Mouse (Mus musculus) urinary bladder, postnatal 14 days (tissue): ENCODE measurements around the gene Slc13a5.
A peak's percentile ranks its signal among the peaks of the same experiment; 100 is the strongest.

ENCODE experiments used
- DNase-seq: peaks from one replicate; pipeline ENCODE4 v3.0.0; 2021; ENCODE audit warnings: low spot score

The Slc13a5 gene

DNA sequence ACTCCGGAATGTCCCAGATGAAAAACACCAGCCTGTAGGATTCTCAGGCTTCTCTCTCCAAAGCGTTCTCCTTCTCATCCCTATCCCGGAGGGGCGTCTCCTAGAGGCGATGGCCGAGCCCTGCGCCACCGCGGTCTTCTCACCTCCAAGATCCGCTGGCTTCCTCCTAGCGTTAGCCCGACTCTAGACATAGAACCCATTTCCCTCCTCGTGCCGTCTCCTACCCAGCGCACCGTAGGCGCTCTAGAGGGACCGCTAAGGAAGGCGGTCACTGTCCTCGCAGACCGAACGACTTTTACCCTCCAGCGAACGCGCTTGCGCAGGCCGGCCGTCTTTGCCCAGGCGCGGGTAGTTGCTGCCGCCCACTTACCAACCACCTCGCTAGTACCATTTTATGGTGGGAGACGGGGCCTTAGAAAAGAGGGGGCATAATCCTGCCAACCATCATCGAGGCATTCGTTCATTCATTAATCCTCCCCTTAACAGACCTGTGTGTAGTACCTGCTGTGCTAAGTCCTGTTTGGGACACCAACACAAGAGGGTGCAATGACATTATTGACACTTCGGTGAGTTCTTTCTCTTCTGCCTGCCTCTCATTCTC, at the start of gene Slc13a5:
Gene Slc13a5 (minus strand): TSS at position 263 of the 601 bp plus-strand sequence.
- no peak for DNase-seq

DNA sequence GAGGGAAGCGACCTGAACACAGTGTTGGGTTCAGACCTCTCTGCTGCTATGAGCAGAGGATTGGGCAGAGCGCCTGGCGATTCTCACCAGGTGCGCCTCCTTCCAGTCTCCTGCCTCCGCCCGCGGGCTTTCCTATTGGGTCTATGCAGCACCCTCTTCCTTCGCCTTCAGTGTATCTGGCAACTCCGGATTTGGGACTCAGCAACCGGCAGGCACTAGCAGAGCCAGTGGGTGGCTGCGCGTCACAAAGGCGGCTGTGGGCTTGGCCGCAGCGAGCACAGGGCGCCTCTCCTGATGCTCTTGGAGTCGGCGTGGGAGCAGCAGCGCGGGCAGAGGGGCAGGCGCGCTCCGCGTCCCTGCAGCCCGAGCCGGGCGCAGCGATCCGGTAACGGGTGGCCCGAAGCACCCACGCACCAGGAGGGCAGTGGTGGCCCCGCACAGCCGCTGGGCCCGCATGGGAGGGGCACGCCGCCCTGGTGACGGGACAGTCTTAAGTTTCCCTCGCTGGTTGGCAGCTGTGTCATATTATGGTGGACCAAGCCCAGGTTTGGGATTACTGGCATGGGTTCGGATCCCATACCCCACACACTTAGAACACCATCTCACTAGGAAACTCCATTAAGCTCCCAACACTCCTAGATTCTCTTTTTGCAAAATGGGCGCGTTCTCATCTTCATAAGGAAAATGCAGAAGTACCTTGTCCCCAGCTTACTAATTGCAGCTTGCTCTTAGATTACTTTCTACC, 47.3 kb upstream of the Slc13a5 start, which contains the start of gene Fbxo39:
Gene Fbxo39 (plus strand): TSS at position 294 of the 745 bp plus-strand sequence.
- DNase-seq: no peak

DNA sequence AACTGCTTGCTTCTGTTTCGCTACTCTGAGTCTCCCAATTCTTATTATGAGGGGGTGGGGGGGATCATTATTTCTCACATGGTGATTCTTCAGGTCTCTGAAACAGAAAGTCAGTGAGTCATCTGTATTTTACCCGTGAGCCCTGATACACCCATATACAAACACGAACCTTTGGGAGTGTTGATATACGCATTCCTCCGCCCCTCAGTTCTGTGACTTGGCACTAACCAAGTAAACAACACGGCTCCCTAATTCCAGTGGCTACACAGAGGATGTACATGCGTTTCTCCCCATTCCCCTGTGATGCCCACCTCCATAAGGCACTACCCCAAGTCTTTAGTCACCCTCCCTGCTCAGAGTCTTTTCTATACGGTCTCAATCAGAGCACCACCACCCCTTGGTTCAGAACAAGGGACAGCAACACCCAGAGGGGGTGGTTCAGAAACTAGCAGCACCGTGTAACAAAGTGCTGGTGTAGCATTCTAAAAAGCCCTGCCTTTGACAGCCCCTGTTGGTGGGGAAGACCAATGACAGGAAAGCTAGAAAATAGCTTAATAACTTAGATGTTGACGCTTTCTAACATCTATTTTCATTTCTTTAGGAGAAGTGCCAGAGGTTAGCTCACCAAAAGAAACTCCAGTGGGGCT, 44.5 kb upstream of the Slc13a5 start:
- no peak for DNase-seq

DNA sequence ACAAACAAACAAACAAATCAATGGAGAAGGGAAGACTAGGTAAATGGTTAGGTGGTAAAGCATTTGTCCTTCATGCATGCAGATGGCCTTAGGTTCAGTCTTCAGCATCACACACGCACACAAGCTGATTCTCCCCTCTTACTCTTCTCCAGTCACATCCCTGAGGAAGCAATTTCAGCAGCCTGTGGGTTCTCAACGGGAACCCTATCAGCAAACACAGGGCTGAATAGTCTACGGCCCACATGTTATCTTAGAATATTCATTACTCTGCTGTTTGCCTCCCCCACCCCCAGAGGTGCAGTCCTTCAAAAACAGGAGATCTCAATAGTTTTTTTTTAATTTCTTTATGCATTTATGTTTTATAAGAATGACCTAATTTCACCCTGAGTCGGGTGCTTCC, 43.5 kb upstream of the Slc13a5 start:
- no peak for DNase-seq

DNA sequence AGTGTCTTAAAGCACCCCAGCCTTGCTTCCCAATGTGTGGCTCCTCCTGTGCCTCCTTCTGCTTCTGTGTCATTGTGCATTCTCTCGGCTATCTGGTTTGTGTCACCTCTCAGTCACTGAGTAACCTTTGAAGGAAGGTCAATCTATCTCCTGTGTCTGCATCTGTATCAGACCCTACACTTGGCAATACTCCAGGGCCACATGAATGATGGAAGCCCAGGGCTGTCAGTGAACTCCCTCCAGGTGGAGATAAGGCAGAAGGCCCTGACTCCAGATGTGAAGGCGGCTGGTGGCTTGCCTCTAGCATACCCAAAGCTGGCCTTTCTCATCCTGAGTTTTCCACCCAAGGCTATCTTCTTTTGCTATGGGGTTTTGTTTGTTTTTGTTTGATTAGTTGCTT, 42.0 kb upstream of the Slc13a5 start:
- DNase-seq: no peak

DNA sequence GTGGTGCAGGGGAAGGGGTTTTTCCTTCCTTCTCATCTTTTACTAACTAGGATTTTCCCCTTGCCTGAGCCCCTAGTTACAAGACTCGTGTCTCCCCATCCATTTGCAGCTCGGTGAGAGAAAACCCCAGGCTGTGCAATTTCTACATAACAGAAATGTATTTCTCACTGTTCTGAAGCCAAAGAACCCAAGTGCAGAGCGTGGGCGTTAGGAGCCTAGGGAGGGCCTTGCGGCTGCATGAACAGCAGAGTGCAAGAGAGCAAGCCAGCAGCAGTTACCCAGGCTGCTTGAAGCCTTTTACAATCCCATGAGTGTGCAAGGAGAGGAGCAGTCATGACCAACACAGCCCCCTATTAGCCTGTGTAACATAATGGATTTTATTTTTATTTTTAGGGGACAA, 40.4 kb upstream of the Slc13a5 start:
- no peak for DNase-seq

DNA sequence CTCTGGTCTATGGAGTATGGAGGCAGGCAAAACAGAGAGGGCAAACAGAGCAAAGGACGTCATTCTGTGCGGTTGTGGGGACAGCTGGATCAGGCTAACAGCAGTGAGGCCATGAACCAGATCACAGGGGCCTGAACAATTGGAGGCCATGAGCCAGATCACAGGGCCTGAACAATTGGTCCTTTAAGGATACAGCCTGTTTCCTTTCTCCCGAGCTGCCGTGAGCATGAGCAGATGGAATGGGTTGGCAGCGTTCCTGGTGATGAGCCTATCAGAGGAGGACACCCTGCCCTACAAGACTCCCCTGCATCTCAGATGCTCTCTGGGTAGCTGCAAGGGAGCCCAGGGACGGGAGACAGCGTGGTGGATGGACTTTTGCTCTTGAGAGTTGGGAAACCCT, 35.2 kb upstream of the Slc13a5 start:
- peak; percentile 35 for DNase-seq

DNA sequence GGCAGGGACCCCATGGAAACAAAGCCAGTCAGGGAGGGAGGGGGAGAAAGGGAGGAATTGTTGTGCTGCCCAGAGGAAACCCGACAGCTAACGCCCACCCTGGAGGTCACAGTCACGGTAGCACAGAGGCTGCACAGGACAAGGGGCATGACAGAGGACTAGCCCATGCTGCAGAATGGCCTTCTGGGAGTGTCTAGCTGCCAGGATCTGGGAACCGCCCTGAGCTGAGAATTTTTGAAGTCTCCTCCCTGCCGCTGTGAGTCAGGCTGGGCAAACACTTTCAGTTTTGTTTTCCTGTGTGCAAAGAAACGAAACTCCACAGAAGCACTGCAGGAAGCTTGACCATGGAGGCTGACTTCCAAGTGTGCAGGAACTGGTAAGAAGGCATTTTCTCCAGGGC, 34.3 kb upstream of the Slc13a5 start, which contains the start of gene Xaf1:
Gene Xaf1 (plus strand): TSS at position 296 of the 400 bp plus-strand sequence.
- peak; percentile 75 for DNase-seq

DNA sequence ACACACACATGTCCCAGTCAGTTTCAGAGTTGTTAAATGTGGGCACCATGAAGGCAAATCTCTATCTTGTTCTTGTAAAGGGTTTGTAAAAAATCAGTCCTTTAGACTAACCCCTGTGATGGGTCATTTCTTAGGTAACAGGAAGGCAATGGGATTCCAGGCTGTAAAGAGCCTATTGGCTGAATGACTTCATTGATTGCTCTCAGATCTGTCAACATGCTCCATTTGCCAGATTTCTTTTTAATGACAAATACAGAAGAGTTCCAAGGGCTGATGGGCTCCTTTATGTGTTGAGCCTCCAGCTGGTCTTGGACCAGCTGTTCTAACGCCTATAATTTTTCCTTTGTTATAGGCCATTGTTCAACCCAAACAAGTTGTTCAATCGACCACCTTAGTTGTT, 26.1 kb upstream of the Slc13a5 start:
- no peak for DNase-seq

DNA sequence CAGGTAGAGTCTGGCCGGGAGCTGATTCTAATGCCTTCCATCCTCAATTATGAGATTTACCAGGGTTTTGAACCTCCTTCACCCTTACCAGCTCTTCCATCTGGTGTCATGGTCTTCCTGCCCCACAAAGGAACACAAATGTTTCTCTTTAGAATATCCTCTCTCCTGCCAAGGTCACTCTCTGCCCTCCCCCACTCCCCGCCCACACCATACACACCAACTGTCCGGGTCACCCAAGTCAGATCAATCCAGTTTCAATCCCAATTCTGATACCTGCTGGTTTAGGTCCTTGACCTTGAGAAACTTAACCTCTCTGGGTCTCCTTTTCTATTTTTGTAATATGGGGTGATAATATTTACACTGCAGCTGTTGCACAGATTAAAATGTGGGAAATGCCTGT, 20.5 kb upstream of the Slc13a5 start:
- DNase-seq: no peak

DNA sequence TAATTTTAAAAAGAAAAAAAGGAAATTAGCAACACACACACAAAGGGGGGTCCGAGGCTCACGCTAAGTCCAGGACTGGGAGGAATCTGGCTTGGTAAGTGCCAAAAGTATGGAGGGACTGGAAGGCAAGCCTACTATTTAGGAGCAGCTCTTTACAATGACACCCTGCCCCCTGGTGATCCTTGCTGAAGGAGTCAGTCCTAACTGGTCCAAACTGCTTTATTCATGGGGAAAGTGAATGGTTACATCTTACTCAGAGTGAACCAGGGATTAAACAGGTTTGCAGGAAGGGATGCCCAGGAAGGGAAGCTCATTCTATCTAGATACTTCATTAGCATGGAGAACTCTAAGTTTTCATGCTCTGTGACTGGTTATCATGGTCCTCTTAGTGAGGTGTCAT, 20.1 kb upstream of the Slc13a5 start:
- no peak for DNase-seq

DNA sequence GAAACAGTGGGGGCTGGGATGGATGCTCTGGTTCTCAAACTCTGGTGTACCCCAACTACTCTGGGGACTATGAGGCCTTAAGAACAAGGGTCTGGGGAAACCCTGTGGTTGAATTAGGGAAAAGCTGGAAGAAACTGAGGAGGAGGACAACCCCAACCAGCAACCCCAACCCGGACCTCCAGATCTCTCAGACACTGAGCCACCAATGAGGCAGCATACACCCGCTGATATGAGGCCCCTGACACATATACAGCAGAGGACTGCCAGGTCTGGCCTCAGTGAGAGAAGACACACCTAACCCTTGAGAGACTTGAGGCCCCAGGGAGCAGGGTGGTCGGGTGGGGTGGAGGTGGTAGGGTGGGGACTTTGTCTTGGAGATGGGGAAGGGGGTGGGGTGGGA, 19.6 kb upstream of the Slc13a5 start:
- DNase-seq: no peak

DNA sequence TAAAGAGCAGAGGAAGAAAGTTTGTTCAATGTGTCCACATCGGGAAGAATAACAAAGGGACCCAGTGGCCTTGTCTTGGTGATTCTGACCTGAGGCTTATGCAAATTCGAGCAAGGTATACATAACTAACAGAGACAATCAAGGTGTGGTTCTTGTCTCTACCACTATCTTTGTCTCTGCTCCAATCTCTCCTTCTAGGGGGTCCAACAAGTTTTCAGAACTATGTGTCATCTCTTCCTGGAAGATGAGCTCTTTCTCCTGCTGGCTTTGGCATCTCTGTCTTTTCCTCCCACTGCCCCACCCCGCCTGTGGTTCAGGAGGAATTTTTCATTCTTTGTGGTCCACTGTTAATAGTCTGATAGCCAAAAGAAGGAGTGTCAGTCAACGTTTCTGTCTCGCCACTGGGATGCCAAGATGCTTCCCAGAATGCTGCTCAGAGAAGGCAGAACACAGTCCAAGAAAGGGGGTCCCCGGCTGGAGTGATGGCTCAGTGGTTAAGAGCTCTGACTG, 19.0 kb upstream of the Slc13a5 start:
- no peak for DNase-seq

DNA sequence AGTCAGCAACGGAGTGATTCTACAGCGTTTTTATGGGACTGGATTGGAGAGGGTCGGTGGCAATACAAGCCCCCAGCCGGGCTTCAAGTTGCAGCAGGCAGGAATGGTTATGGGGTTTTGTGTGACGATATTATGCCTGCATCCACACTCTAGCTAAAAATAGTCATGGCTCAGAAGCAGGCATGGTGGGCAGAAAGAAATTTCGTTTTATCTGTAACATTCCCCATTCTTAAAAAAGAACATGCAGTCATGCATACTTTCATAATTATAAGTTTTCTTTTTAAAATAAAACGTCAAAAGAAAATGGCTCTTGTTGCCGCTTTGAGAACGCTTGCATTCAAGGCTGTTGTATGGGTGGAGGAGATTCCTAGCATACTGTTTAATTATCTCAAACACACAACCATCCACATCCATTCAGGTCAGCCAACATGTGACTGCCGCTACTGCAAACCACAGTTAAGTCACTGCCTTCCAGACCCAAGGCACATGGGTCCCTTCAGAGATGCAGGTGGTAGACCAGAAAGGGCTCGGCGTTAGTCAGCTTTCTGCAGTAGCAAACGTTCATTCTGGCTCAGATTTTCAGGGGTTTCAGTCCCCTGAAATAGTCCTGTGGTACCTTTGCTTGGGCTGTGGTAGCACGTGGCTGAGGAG, 17.6 kb upstream of the Slc13a5 start:
- DNase-seq: no peak

DNA sequence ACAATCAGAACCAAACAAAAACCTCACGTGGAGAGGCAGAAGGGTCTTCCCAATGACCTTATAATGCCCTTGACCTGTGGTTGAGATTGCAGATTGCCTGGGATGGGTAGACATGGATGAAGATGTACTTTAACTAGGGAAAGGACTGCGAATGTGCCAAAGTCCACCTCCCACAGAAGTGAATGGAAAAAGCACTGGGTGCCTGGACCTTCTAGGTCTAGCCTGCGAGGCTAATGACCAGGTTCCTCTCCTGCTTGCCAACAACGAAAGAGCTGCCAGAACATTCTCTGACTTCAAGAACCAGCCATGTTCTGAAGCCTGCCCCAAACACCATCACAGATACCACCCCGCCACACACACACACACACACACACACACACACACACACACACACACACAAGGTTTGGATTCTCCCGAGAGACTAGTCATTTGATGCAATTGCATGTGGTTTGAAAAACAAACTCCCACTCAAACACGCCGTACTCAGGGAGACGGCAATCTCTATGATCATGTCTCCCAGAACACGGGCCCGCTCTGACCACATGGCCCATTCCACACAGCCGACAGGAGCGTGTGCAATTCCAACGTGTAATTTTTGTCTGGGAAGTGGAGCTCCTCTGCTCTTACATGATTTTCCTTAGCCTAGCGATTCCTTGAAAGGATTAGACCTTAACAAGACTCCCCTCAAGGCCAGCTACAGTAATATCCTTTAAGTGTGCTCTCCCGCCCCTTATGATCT, 16.6 kb upstream of the Slc13a5 start:
- no peak for DNase-seq

DNA sequence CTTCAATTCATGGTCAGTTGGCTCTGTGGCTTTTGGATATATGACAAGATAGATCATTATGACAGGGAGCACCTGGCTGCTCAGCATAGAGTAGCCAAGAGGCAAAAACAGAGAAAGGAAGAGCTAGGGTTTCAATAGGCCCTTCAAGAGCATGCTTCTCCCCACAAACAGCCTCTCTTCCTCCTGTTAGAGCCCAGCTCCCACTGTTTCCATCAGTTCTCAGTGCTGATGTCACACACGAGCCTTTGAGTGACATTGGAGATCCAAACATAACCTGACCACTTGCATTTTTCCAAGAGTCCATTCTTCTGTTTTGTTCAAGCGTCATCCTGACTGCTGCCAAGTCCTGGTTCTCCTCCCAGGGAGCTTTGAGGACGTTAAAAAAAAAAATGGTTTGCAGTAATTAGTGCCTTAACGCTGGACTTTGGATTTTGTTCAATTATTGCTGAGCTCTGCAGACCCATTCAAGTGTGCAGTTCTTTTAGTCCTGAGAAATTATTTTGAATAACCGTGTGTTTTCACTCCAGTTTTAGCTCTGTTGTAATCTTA, 14.9 kb upstream of the Slc13a5 start:
- no peak for DNase-seq

DNA sequence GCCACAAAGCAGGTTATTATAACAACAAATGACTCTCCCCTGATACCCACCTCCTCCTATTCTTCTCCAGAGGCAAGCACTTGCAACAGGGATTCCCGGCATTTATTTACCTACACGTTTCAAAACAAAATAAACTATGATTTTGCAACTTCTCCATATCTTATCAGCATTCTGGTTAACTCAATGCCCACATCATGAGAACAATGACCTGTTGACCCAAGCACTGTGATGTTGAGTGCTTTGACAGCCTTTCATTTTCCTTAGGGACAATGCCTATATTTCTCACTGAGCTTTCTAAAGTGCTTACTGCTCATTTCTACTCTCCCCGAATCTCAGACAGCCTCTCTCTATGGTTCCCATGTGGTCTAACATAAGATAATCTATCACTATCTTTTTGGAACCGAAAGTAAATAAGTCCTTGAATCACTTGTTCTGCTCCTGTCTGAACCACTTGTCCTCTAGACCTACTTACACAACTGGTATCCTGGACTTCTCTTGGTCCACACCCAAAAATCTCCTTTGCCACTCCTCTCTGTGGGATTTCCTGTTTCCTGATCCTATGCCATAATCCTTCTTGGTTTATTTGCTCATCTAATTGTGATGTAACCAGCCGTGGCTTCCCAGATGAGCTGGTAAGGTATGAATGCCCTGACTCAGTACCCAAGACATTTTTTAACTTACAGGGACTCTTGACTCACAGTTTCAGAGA, 14.3 kb upstream of the Slc13a5 start:
- DNase-seq: no peak

DNA sequence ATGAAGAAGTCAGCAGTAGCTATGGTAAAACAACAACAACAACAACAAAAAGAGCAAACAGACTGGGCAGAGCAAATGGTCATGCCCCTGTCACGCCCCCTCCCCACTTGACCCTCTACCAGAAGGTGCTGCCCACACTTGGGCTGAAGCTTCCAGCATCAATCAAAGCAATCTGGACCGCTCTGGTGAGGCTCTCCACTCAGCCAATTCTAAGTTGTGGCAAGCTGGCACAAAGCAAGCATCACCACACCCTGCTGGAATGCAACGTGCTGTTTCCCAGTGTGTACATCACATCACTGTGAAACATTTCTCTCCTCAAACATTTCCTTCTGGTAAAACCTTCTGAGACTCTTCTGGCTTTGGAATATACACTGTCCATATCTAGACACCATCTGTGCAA, 6.3 kb upstream of the Slc13a5 start:
- DNase-seq: no peak

DNA sequence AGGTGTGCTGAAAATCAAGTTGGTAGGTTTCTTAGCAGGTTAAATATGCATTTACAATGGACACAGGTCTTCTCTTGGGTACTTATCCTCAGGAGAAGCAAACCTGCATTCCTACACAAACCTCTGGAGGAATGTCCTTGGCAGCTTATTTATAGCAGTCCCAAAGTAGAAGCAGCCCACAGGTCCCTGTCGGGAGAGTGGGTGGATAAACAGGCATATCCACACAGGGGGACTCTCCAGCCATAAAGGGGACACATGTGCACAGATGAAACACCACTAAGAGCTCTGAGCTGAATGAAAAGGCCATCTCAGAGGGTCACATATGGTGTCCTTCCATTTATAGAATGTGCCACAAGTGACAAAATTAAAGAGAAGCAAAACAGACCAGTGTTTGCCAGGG, 4.7 kb upstream of the Slc13a5 start:
- DNase-seq: no peak

DNA sequence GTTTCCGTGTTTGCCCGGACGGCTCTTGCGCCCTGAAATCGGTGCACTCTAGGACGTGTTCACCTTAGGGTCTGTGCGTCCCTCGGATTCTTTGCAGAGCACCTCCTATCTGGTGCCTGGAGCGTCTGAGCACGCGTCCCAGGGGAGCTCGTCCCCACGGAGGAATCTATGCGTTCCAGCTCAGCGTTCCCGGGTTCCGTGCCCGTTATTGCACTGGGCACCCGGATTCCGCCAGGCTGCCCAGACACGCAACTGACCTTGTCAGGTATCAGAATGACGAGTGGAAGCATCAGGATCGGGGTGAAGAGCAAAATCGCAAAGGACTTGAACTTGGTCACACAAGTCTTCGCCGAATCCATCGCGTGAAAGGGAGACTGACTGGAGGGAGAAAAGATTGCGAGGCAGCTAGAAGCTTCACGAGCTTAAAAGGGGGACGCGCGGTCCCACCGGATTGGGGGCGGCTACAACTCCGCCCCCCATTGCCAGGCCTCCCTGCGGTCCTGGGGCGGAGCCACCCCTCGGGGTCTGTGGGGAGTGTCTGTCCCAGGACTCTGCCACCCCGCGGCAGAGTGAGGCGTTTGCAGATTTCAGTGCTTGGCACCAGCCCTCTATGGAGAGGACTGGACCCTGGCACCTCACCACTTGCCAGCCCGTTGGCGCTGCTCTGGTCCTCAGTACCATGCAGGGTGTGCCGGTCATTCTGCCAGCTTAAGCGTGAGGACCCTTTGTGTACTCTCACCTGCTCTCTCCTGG, 639 bp downstream of the Slc13a5 start:
- DNase-seq: peak; percentile 17
